Mouse (Mus musculus) embryonic facial prominence, embryonic 13.5 days (tissue): ENCODE results near the gene Cd180. TPM values are rescaled to one million over a fixed set of nuclear protein-coding genes. Genes with fewer than 3 reads are reported as not detected.
A peak's percentile ranks its signal among the peaks of the same experiment; 100 is the strongest.
"Not testable (repeated sequence)": the region's sequence is repeated elsewhere in the genome, so short reads cannot be mapped to it uniquely, and the experiment has no call there.

ENCODE experiments used
- ATAC-seq: fragments of 200-750 bp; cut with Nextera tagmentation; 2 replicates; pipeline ENCODE4 v1.8.0; 2017; ENCODE audit warnings: low read depth; ENCODE audit not compliant: insufficient number of reproducible peaks, insufficient read depth, low FRiP score, low TSS enrichment
- H3K27ac ChIP-seq: fragments of 300-500 bp; sonication (generic); 2 replicates; pipeline ENCODE4 v1.5.1; 2015; ENCODE audit warnings: moderate library complexity, mild to moderate bottlenecking, inconsistent platforms
- H3K27me3 ChIP-seq: fragments of 300-500 bp; sonication (generic); 2 replicates; pipeline ENCODE4 v1.6.1; 2015; ENCODE audit warnings: mild to moderate bottlenecking, inconsistent platforms
- H3K36me3 ChIP-seq: fragments of 300-500 bp; sonication (generic); 2 replicates; pipeline ENCODE4 v1.6.1; 2015; ENCODE audit warnings: mild to moderate bottlenecking, inconsistent platforms
- H3K4me1 ChIP-seq: fragments of 300-500 bp; sonication (generic); 2 replicates; pipeline ENCODE4 v1.6.1; 2015; ENCODE audit warnings: inconsistent platforms
- H3K4me2 ChIP-seq: fragments of 300-500 bp; sonication (generic); 2 replicates; pipeline ENCODE4 v1.6.1; 2015; ENCODE audit warnings: moderate library complexity, mild to moderate bottlenecking, inconsistent platforms
- H3K4me3 ChIP-seq: fragments of 300-500 bp; sonication (generic); 2 replicates; pipeline ENCODE4 v1.5.1; 2015; ENCODE audit warnings: mild to moderate bottlenecking, inconsistent platforms
- H3K9ac ChIP-seq: fragments of 300-500 bp; sonication (generic); 2 replicates; pipeline ENCODE4 v1.6.1; 2015; ENCODE audit warnings: mild to moderate bottlenecking, inconsistent platforms
- H3K9me3 ChIP-seq: fragments of 300-500 bp; sonication (generic); 2 replicates; pipeline ENCODE4 v1.6.1; 2016; ENCODE audit warnings: inconsistent platforms
- WGBS: fragments of 180-500 bp; shearing (Covaris S2); methylation state at CpG from one replicate; pipeline ENCODE4 v1.1.7; 2015; ENCODE audit warnings: mixed read lengths; 5-methylcytosine and 5-hydroxymethylcytosine counted together
- polyA plus RNA-seq: library from polyadenylated mRNA; unstranded; fragments of >200 nt; fragmentation: Nextera tagmentation; extraction: Ambion mirVana; gene quantifications from 2 replicates; pipeline ENCODE4 v1.2.1, GENCODE M21; 2015

Cd180 gene
- polyA plus RNA-seq, 1 experiment from 2014 or later, result 0.55 TPM

DNA sequence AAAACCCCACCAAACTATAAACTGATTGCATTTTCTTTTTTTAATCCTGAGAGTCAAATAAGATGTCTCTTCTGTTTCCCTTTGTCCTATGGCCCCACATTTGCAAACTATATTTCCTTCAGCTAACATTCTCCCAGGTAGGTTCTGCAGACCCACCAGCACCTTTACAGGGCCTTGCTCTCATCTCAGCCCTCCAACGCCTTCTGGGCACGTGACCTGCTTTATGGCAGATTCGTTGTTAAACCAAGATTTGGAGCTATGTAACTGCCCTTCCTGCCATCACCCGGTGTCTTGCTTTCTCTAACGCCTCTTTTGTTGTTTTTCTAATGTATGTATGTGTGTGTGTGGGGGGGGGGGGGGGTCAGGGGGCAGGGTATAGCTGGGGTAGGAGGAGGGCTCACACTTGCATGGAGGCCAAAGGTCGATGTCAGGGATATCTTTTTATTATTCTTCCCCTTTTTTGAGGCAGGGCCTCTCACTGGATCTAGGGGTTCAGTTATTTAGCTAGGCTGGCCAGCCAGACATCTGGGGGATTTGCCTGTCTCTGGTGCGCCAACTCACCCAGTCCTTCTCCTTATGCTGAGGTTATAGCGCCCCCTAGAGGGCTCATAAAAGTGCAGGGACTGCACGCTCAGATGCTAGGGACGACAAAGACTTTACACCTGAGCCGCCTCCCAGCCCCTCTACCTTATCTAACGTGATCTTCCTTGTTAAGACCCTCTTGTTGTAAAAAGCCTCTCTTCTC, 28.3 kb upstream of the Cd180 start:
- WGBS, result 49% methylated on average over 12 of the region's 12 CpGs
- H3K9ac ChIP-seq, result no peak overlapping the region
- ATAC-seq, result no peak
- H3K9me3 ChIP-seq, result no peaks in the 10 kb centered on the region
- H3K4me2 ChIP-seq, result peak overlapping the region; percentile 32
- no peak overlapping the region for H3K27ac ChIP-seq
- H3K27me3 ChIP-seq, result 0 out of 2 replicates have a peak, but pooled peaks cover 3% of the 10 kb centered on the region
- no peak overlapping the region for H3K4me3 ChIP-seq
- H3K4me1 ChIP-seq, result peaks cover 8% of the 10 kb centered on the region
- H3K36me3 ChIP-seq, result no peaks in the 10 kb centered on the region

DNA sequence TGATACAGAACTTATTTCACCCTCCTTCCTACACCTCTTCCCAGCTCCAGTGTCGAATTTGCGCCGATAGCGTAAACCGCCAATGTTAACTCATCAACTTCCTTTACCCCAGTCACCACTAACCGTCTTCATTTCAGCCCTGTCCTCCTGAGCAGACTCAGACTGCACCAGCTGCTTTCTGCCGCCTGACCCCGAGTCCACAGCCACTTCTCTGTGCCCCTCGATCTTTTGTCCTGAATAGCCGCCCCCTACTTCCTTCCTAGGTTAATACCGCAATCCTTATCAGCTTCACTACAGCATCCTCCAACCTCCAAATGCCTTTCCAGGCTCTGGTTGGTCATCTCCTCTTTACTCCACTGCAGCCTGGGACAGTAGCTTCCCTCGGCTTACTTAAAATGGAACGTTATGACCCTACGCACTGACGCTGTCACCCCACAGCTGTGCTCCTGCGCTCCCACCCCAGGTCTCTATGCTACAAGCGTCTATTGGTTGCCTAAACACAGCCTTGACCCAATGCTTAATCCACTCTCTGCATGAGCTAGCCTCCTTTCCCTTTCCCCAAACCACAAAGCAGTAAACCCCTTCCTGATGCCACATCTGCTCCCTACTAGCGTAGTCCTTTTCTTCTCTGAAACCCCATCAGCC, 27.6 kb upstream of the Cd180 start:
- no peak overlapping the region for H3K4me3 ChIP-seq
- ATAC-seq, result no peak
- 57% methylated on average over 18 of the region's 18 CpGs for WGBS
- H3K36me3 ChIP-seq, result no peaks in the 10 kb centered on the region
- H3K27me3 ChIP-seq, result 0 out of 2 replicates have a peak, but pooled peaks cover 3% of the 10 kb centered on the region
- no peak overlapping the region for H3K9ac ChIP-seq
- no peak overlapping the region for H3K27ac ChIP-seq
- no peaks in the 10 kb centered on the region for H3K9me3 ChIP-seq
- H3K4me2 ChIP-seq, result peak overlapping the region; percentile 32
- peaks cover 13% of the 10 kb centered on the region for H3K4me1 ChIP-seq

DNA sequence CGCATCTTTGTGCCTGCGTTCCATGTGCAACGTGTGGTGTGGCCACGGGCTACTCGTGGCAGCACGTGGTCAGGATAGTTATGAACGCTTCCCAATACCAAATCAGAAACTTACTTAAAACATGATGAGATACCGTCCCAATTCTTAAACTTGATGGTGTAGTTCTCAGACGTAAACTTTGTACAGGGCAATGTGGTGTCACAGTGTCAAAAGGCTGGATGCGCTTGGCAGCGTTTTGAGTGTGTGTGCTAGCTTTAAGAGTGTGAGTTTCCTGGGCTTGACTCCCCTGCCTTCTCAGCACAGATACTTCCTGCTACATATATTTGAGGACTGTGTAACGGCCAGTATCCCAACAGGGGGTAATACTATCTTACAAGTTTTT, 27.1 kb upstream of the Cd180 start:
- no peak overlapping the region for H3K27ac ChIP-seq
- H3K36me3 ChIP-seq, result no peaks in the 10 kb centered on the region
- H3K9ac ChIP-seq, result no peak overlapping the region
- H3K4me3 ChIP-seq, result no peak overlapping the region
- 76% methylated on average over 12 of the region's 12 CpGs for WGBS
- peaks cover 13% of the 10 kb centered on the region for H3K4me1 ChIP-seq
- 0 out of 2 replicates have a peak, but pooled peaks cover 3% of the 10 kb centered on the region for H3K27me3 ChIP-seq
- ATAC-seq, result no peak
- peak overlapping the region; percentile 32; the same call in 1 of the 2 replicates for H3K4me2 ChIP-seq
- no peaks in the 10 kb centered on the region for H3K9me3 ChIP-seq

GRCm38 (mm10) chr13:102666731-102667130, 26.6 kb upstream of the Cd180 start:
- H3K9ac ChIP-seq, result no peak overlapping the region
- H3K4me2 ChIP-seq, result no peak overlapping the region
- no peaks in the 10 kb centered on the region for H3K9me3 ChIP-seq
- WGBS, result 62% methylated on average over 4 of the region's 4 CpGs
- H3K27ac ChIP-seq, result no peak overlapping the region
- 0 out of 2 replicates have a peak, but pooled peaks cover 3% of the 10 kb centered on the region for H3K27me3 ChIP-seq
- no peaks in the 10 kb centered on the region for H3K36me3 ChIP-seq
- H3K4me3 ChIP-seq, result no peak overlapping the region
- no peak for ATAC-seq
- peaks cover 13% of the 10 kb centered on the region for H3K4me1 ChIP-seq

DNA sequence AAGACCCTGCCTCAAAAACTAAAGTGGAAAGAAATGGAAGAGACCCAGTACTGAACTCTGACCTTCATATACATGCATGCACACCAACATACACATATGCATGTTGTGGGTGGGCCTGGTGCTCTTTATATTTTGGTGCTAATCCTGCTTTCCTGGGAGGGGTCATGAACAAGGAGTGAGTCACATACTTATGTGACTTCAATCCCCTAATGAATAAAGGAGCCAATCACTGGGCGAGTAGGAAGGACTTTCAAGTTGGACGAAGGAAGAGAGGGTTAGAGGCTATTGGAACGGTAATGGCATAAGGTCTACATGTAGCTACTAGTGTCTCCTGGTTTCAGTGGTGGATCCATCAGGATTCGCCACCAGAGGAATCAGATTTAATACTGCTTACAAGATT, 26.0 kb upstream of the Cd180 start:
- 80% methylated on average over 4 of the region's 4 CpGs for WGBS
- Histone ChIP-seq H3K4me2 (no peak overlapping the region), H3K27me3 (0 out of 2 replicates have a peak, but pooled peaks cover 3% of the 10 kb centered on the region), H3K9me3 (no peaks in the 10 kb centered on the region), H3K27ac (no peak overlapping the region), H3K9ac (no peak overlapping the region), H3K4me3 (no peak overlapping the region), H3K4me1 (peaks cover 13% of the 10 kb centered on the region), H3K36me3 (no peaks in the 10 kb centered on the region)
- no peak for ATAC-seq

- peaks cover 13% of the 10 kb centered on the region for H3K4me1 ChIP-seq
- no peak overlapping the region for H3K4me3 ChIP-seq
- H3K9me3 ChIP-seq, result no peaks in the 10 kb centered on the region
- H3K36me3 ChIP-seq, result no peaks in the 10 kb centered on the region
- H3K9ac ChIP-seq, result no peak overlapping the region
- no peak overlapping the region for H3K4me2 ChIP-seq
- H3K27me3 ChIP-seq, result 0 out of 2 replicates have a peak, but pooled peaks cover 3% of the 10 kb centered on the region
- WGBS, result 88% methylated on average over 9 of the region's 9 CpGs
- no peak overlapping the region for H3K27ac ChIP-seq
- ATAC-seq, result no peak
These were observed 25.5 kb upstream of the Cd180 start for GRCm38 (mm10) chr13:102667842-102668241.

DNA sequence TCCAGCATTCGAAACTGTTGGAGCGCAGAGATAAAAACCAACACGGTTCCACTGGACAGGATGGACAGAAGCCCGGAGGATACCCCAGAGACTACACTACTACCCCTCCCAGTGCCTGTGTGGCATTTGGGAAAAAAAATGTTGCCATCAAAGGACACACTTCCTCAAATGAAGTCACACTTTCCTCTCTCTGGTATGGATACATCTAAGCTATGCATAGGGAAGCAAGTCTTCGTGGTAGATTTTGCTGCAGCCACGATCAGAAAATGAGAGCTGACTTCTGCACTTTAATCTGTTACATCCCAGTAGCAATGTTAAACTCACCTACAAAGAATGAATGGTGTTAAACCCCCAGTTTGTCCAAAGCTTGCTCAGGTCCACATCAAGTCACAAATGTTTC, 24.4 kb upstream of the Cd180 start:
- 78% methylated on average over 6 of the region's 6 CpGs for WGBS
- no peak for ATAC-seq
- Histone ChIP-seq H3K9me3 (no peaks in the 10 kb centered on the region), H3K27me3 (no peaks in the 10 kb centered on the region), H3K4me2 (no peak overlapping the region), H3K27ac (no peak overlapping the region), H3K9ac (no peak overlapping the region), H3K4me3 (no peak overlapping the region), H3K36me3 (no peaks in the 10 kb centered on the region), H3K4me1 (peaks cover 13% of the 10 kb centered on the region)

- no peak overlapping the region for H3K27ac ChIP-seq
- no peaks in the 10 kb centered on the region for H3K27me3 ChIP-seq
- peaks cover 13% of the 10 kb centered on the region for H3K4me1 ChIP-seq
- no peak; the same call in 1 of the 2 replicates for ATAC-seq
- WGBS, result 45% methylated on average over 14 of the region's 14 CpGs
- no peak overlapping the region for H3K9ac ChIP-seq
- no peaks in the 10 kb centered on the region for H3K36me3 ChIP-seq
- no peak overlapping the region for H3K4me3 ChIP-seq
- no peaks in the 10 kb centered on the region for H3K9me3 ChIP-seq
- no peak overlapping the region; the same call in 1 of the 2 replicates for H3K4me2 ChIP-seq
These were observed 23.7 kb upstream of the Cd180 start for GRCm38 (mm10) chr13:102669522-102670256.

DNA sequence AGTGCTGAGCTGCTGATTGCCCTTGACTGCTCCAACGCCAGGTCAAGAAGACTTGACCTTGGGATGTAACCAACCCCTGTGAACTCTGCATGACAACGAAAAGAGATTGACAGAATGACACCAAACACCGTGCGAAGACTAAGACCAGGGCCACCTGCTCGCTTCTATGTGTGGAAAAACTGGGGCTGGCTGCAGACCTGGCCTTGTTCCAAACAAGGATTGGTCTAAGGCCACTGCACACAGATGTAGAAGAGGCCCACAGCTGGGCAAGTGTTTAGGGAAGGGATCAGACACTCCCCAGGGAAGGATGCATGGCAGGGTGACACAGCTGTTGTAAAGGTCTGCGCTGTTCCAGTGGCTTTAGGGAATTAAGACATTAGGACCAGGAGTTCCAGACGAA, 22.9 kb upstream of the Cd180 start:
- peaks cover 13% of the 10 kb centered on the region for H3K4me1 ChIP-seq
- no peaks in the 10 kb centered on the region for H3K36me3 ChIP-seq
- no peak overlapping the region for H3K9ac ChIP-seq
- no peak overlapping the region for H3K4me3 ChIP-seq
- no peaks in the 10 kb centered on the region for H3K27me3 ChIP-seq
- no peaks in the 10 kb centered on the region for H3K9me3 ChIP-seq
- no peak overlapping the region for H3K4me2 ChIP-seq
- ATAC-seq, result no peak
- no peak overlapping the region for H3K27ac ChIP-seq
- 70% methylated on average over 7 of the region's 7 CpGs for WGBS

- no peak overlapping the region for H3K9ac ChIP-seq
- no peak for ATAC-seq
- H3K4me1 ChIP-seq, result peaks cover 13% of the 10 kb centered on the region
- H3K4me3 ChIP-seq, result no peak overlapping the region
- H3K9me3 ChIP-seq, result no peaks in the 10 kb centered on the region
- 85% methylated on average over 3 of the region's 3 CpGs for WGBS
- no peaks in the 10 kb centered on the region for H3K36me3 ChIP-seq
- no peak overlapping the region for H3K27ac ChIP-seq
- H3K27me3 ChIP-seq, result no peaks in the 10 kb centered on the region
- H3K4me2 ChIP-seq, result no peak overlapping the region
These were observed 19.3 kb upstream of the Cd180 start for GRCm38 (mm10) chr13:102674083-102674482.

- H3K36me3 ChIP-seq, H3K9ac ChIP-seq, H3K4me3 ChIP-seq, H3K4me2 ChIP-seq, ATAC-seq, H3K9me3 ChIP-seq, H3K27me3 ChIP-seq, H3K4me1 ChIP-seq, H3K27ac ChIP-seq: not testable (repeated sequence)
- 87% methylated on average over 4 of the region's 4 CpGs for WGBS
These were observed 15.8 kb upstream of the Cd180 start for GRCm38 (mm10) chr13:102677602-102678001.
